Mouse (Mus musculus) forebrain, embryonic 16.5 days (tissue): Measurements from ENCODE around the gene Capn2. TPM values are rescaled to one million over a fixed set of nuclear protein-coding genes. Genes with fewer than 3 reads are reported as not detected.

Experiments
- ATAC-seq: fragments of 200-750 bp; cut with Nextera tagmentation; 2 replicates; pipeline ENCODE4 v1.8.0; 2017; ENCODE audit warnings: mild to moderate bottlenecking, moderate library complexity
- H3K27ac ChIP-seq: fragments of 300-500 bp; sonication (generic); 2 replicates; pipeline ENCODE4 v1.5.1; 2014; ENCODE audit warnings: low read length, control low read depth
- H3K27me3 ChIP-seq: fragments of 300-500 bp; sonication (generic); replicated peaks from 2 replicates; pipeline ENCODE4 v1.6.1; 2014; ENCODE audit warnings: low read length; ENCODE audit not compliant: control insufficient read depth, insufficient read depth
- H3K36me3 ChIP-seq: fragments of 300-500 bp; sonication (generic); 2 replicates; pipeline ENCODE4 v1.6.1; 2014; ENCODE audit not compliant: control insufficient read depth, insufficient read depth
- H3K4me1 ChIP-seq: fragments of 300-500 bp; sonication (generic); replicated peaks from 2 replicates; pipeline ENCODE4 v1.6.1; 2014; ENCODE audit warnings: low read length; ENCODE audit not compliant: control insufficient read depth, insufficient read depth
- H3K4me2 ChIP-seq: fragments of 300-500 bp; sonication (generic); 2 replicates; pipeline ENCODE4 v1.6.1; 2014; ENCODE audit warnings: mild to moderate bottlenecking, low read length, control low read depth
- H3K4me3 ChIP-seq: fragments of 300-500 bp; sonication (generic); replicated peaks from 2 replicates; pipeline ENCODE4 v1.5.1; 2014; ENCODE audit warnings: mild to moderate bottlenecking, low read length, control low read depth
- H3K9ac ChIP-seq: fragments of 300-500 bp; sonication (generic); replicated peaks from 2 replicates; pipeline ENCODE4 v1.6.1; 2014; ENCODE audit warnings: low read depth, low read length, control low read depth
- H3K9me3 ChIP-seq: fragments of 300-500 bp; sonication (generic); 2 replicates; pipeline ENCODE4 v1.6.1; 2016; ENCODE audit warnings: low read length; ENCODE audit not compliant: control insufficient read depth
- WGBS: fragments of 180-500 bp; shearing (Covaris S2); extraction: QIAGEN DNeasy Blood & Tissue Kit; methylation state at CpG from one replicate; pipeline ENCODE4 v1.1.7; 2014; 5-methylcytosine and 5-hydroxymethylcytosine counted together
- polyA plus RNA-seq: library from polyadenylated mRNA; unstranded; fragments of >200 nt; fragmentation: Nextera tagmentation; extraction: Ambion mirVana; gene quantifications from 2 replicates; pipeline ENCODE4 v1.2.1, GENCODE M21; 2015

The Capn2 gene
- polyA plus RNA-seq, 1 experiment from 2014 or later = 70.3 TPM

- Histone ChIP-seq H3K9ac (no peak overlapping the region), H3K4me2 (no peak overlapping the region), H3K4me3 (no peak overlapping the region), H3K4me1 (no peaks in the 10 kb centered on the region), H3K9me3 (no peaks in the 10 kb centered on the region), H3K27me3 (no peaks in the 10 kb centered on the region), H3K36me3 (peaks cover 14% of the 10 kb centered on the region), H3K27ac (no peak overlapping the region)
- ATAC-seq = no peak
- 91% methylated on average over 10 of the region's 10 CpGs for WGBS
These were observed 35.6 kb downstream of the Capn2 start for GRCm38 (mm10) chr1:182481646-182482295.

DNA sequence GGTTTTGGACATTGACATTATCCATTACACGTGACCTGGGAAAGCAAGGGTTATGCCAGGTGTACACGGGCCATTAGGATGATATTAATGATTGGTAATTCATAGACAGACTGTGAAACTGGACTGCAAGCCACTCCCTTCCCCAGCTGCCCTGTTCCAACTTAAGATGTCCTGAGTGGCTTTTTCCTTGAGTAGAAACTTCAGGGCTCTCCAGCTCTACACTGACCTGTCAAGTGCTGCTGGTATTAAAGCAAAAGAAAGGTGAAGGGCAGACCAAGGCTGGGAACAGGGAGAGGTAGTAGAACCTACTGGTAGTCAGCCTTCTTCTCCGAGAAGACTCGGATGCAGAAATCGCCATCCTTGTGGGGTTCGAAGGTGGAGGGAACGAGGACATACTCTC, 36.3 kb downstream of the Capn2 start:
- H3K4me3 ChIP-seq = no peak overlapping the region

DNA sequence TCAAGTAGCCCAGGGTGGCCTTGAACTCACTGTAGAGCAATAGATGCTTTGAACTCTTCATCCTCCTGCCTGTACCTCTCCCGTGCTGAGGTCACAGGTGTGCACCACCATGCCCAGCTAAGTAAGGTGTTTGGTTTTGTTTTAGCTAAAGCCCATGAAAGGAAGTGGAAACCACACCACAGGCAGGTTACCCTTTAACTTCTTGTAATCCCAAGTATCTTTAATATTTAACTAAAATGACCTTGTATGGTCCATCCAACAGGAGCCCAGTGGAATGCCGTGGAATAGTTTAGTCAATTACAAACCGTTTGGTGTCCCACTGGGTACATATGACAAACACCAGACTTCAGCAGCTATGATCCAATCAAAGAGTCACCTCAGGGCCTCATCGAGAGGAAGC, 38.5 kb downstream of the Capn2 start:
- Histone ChIP-seq H3K4me1 (no peaks in the 10 kb centered on the region), H3K4me2 (no peak overlapping the region), H3K27me3 (no peaks in the 10 kb centered on the region), H3K4me3 (no peak overlapping the region), H3K36me3 (peaks cover 15% of the 10 kb centered on the region), H3K9me3 (no peaks in the 10 kb centered on the region), H3K9ac (no peak overlapping the region), H3K27ac (no peak overlapping the region)
- ATAC-seq = no peak
- WGBS = 89% methylated on average over 4 of the region's 4 CpGs

More for the DNA sequence above, 36.3 kb downstream of the Capn2 start:
- no peaks in the 10 kb centered on the region for H3K9me3 ChIP-seq
- peaks cover 15% of the 10 kb centered on the region for H3K36me3 ChIP-seq
- 94% methylated on average over 7 of the region's 7 CpGs for WGBS
- ATAC-seq = no peak
- H3K27me3 ChIP-seq = no peaks in the 10 kb centered on the region
- no peak overlapping the region for H3K9ac ChIP-seq
- H3K27ac ChIP-seq = no peak overlapping the region
- no peaks in the 10 kb centered on the region for H3K4me1 ChIP-seq
- H3K4me2 ChIP-seq = no peak overlapping the region

DNA sequence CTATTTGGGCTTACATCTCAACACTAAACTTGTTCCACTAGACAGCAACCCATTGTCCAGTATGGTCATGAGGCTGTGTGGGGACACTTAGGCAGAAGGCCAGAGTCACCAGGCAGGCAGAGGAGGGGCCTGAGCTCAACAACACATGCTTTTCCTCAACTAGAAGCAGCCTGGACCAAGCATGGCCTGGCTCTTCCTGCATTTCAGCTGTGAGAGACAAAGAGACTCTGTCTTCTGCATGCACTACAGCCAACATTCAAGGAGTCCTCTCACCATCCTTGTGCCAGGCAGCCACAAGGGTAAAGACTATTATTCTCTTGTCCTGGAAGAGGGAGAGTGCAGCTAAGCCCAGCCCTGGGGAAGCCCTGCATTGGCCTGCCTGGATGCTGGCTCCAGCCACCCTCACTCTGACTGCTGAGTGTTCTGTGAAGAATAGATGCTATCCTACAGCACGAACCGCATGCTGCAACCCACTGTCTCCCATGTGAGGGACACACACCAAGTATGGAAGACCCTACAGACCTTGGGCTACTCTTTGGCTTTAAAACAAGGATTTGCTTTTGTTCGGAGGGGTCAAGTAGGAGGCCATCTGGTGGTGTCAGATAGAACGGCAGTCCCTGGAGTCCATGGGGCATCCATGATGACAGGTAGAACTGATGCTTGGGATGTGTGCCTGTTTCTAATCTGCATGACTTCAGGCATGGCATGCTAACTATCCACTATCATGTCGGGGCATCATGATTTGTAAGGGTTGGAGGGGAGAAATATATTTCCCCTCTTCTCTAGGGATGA, 42.2 kb downstream of the Capn2 start:
- Histone ChIP-seq H3K27ac (no peak overlapping the region), H3K4me1 (no peaks in the 10 kb centered on the region), H3K4me3 (no peak overlapping the region), H3K9ac (no peak overlapping the region), H3K36me3 (peaks cover 28% of the 10 kb centered on the region), H3K27me3 (no peaks in the 10 kb centered on the region), H3K9me3 (no peaks in the 10 kb centered on the region), H3K4me2 (no peak overlapping the region)
- no peak for ATAC-seq
- 88% methylated on average over 5 of the region's 5 CpGs for WGBS

DNA sequence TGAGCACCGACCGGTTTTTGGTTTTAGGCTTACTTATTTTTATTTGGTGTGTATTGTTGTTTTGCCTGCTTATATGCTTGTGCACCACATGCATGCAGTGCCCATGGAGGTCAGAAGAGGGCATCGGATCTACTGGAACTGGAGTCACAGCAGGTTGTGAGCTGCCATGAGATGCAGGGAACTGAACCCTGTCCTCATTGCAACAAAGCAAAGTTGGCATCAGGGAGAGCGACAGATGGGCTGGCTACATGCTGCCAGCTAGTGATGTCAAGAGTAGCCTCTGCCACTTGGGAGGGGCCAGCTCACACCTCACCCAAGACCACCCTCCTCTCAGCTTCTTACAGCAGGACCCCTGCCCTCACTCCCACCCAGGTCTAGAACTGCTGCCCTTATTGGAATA, 51.4 kb downstream of the Capn2 start:
- Histone ChIP-seq H3K27ac (no peak overlapping the region), H3K4me2 (no peak overlapping the region), H3K36me3 (peaks cover 27% of the 10 kb centered on the region), H3K4me1 (peaks cover 13% of the 10 kb centered on the region), H3K9me3 (no peaks in the 10 kb centered on the region), H3K4me3 (no peak overlapping the region), H3K27me3 (no peaks in the 10 kb centered on the region), H3K9ac (no peak overlapping the region)
- peak; percentile 52 for ATAC-seq
- WGBS = 98% methylated on average over 4 of the region's 4 CpGs

DNA sequence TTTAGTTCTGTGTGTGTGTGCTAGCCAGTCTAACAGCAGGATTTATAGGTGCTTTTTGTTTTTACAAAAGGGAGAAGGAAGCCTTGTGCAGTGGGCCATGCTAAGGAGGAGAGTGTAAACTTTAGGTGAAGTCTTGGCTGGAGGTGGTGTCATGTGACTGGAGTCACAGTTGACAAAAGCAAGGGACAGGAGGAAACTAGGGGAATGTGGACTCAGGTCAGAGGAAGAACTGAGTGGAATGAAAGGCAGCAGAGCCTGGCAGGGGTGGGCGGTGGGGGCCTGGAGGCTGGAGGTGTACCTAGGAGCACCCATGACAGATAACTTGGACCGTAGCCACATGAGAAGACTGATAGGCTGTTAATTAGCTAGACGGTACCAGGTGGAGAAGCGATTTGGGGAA, 52.1 kb downstream of the Capn2 start:
- Histone ChIP-seq H3K36me3 (peaks cover 27% of the 10 kb centered on the region), H3K4me3 (no peak overlapping the region), H3K9ac (no peak overlapping the region), H3K4me1 (peaks cover 16% of the 10 kb centered on the region), H3K4me2 (no peak overlapping the region), H3K27me3 (no peaks in the 10 kb centered on the region), H3K27ac (no peak overlapping the region), H3K9me3 (no peaks in the 10 kb centered on the region)
- ATAC-seq = 0 out of 2 replicates have a peak, but pooled peaks have one; percentile 21
- WGBS = 61% methylated on average over 4 of the region's 4 CpGs

DNA sequence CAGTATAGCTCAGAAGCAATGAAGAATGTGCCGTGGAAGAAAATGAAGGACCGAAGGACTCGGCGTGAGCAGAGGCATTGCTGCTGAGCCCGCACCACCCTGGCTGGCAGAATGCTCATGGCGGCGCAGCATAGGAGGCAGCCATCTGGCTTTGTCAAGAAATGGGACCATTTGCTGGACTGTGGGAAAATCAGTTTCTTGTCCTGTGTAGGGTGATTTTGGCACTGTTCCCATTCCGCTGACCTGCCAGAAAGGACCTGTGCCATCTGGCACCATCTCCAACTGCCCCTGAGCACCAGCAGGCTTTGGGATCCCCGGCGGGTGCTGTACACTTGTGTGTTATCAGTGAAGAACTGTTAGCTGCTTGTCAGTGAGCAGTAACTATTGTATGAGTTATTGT, 55.6 kb downstream of the Capn2 start:
- Histone ChIP-seq H3K27ac (peak overlapping the region; percentile 39; the same call in 1 of the 2 replicates), H3K4me2 (no peak overlapping the region), H3K9me3 (no peaks in the 10 kb centered on the region), H3K27me3 (no peaks in the 10 kb centered on the region), H3K4me3 (no peak overlapping the region), H3K9ac (no peak overlapping the region), H3K36me3 (peaks cover 6% of the 10 kb centered on the region; the same call in 1 of the 2 replicates), H3K4me1 (peaks cover 16% of the 10 kb centered on the region)
- 52% methylated on average over 10 of the region's 10 CpGs for WGBS
- peak; percentile 54; the same call in 1 of the 2 replicates for ATAC-seq

GRCm38 (mm10) chr1:182461261-182461660, 56.1 kb downstream of the Capn2 start:
- H3K4me3 ChIP-seq = no peak overlapping the region
- H3K27ac ChIP-seq = no peak overlapping the region; the same call in 1 of the 2 replicates
- H3K4me2 ChIP-seq = no peak overlapping the region
- H3K36me3 ChIP-seq = peaks cover 6% of the 10 kb centered on the region; the same call in 1 of the 2 replicates
- H3K4me1 ChIP-seq = peaks cover 16% of the 10 kb centered on the region
- no peaks in the 10 kb centered on the region for H3K9me3 ChIP-seq
- no peak overlapping the region for H3K9ac ChIP-seq
- no peak for ATAC-seq
- H3K27me3 ChIP-seq = no peaks in the 10 kb centered on the region
- WGBS = 72% methylated on average over 7 of the region's 7 CpGs
